Mouse (Mus musculus) MEL (cell line): ENCODE results near the gene Rpap1. TPM values are rescaled to one million over a fixed set of nuclear protein-coding genes. Genes with fewer than 3 reads are reported as not detected.
A peak's percentile ranks its signal among the peaks of the same experiment; 100 is the strongest.

Source experiments
- DNase-seq: peaks from one replicate; pipeline ENCODE4 v3.0.0; 2011; ENCODE audit warnings: low read depth, low spot score
- H3K27ac ChIP-seq: 2 replicates; pipeline ENCODE4 v1.5.1; 2012; ENCODE audit warnings: low read depth, mild to moderate bottlenecking, control low read depth, low read length, moderate library complexity; ENCODE audit not compliant: control insufficient read depth
- H3K27me3 ChIP-seq, 2 experiments: fragments of 150-350 bp in 1 of 2; sonication (generic) in 1 of 2; 2 replicates each; pipeline ENCODE4 v1.6.1; 2012; ENCODE audit warnings: low read length in 2 of 2, mild to moderate bottlenecking in 2 of 2, improper control_type of control experiment in 1 of 2, moderate library complexity in 1 of 2; ENCODE audit not compliant: insufficient read depth in 2 of 2, control insufficient read depth in 1 of 2
- H3K36me3 ChIP-seq, 2 experiments: 2 replicates each; pipeline ENCODE4 v1.6.1; 2012 to 2014; ENCODE audit warnings: low read length in 2 of 2, improper control_type of control experiment in 1 of 2, inconsistent platforms in 1 of 2, mild to moderate bottlenecking in 1 of 2; ENCODE audit not compliant: insufficient read depth in 2 of 2, control insufficient read depth in 1 of 2
- H3K4me1 ChIP-seq, 2 experiments: fragments of 150-350 bp in 1 of 2; sonication (generic) in 1 of 2; 2 replicates each; pipeline ENCODE4 v1.6.1; 2012; ENCODE audit warnings: low read length in 2 of 2, improper control_type of control experiment in 1 of 2, mild to moderate bottlenecking in 1 of 2; ENCODE audit not compliant: insufficient read depth in 2 of 2, control insufficient read depth in 1 of 2
- H3K4me3 ChIP-seq, 2 experiments: fragments of 150-350 bp in 1 of 2; sonication (generic) in 1 of 2; 2 replicates each; pipeline ENCODE4 v1.5.1; 2012; ENCODE audit warnings: low read depth in 2 of 2, low read length in 2 of 2, mild to moderate bottlenecking in 2 of 2, moderate library complexity in 2 of 2, control low read depth in 1 of 2, improper control_type of control experiment in 1 of 2; ENCODE audit not compliant: control insufficient read depth in 1 of 2, insufficient read depth in 1 of 2
- H3K79me2 ChIP-seq: 2 replicates; pipeline ENCODE4 v1.6.1; 2012; ENCODE audit warnings: mild to moderate bottlenecking, low read length, moderate library complexity; ENCODE audit not compliant: control insufficient read depth, poor library complexity, insufficient read depth
- H3K9ac ChIP-seq: 2 replicates; pipeline ENCODE4 v1.6.1; 2012; ENCODE audit warnings: low read depth, mild to moderate bottlenecking, control low read depth, low read length, moderate library complexity; ENCODE audit not compliant: control insufficient read depth, poor library complexity, severe bottlenecking
- H3K9me3 ChIP-seq: fragments of 150-350 bp; sonication (generic); replicated peaks from 2 replicates; pipeline ENCODE4 v1.6.1; 2012; ENCODE audit warnings: mild to moderate bottlenecking, low read length, improper control_type of control experiment, moderate library complexity; ENCODE audit not compliant: insufficient read depth
- CHD1 ChIP-seq: IDR thresholded peaks from 2 replicates; pipeline ENCODE4 v1.6.1; 2012; ENCODE audit warnings: low read depth, mild to moderate bottlenecking, inconsistent platforms, low read length, improper control_type of control experiment
- CHD2 ChIP-seq: IDR thresholded peaks from 2 replicates; pipeline ENCODE4 v1.6.1; 2011; ENCODE audit warnings: low read length, improper control_type of control experiment
- CTCF ChIP-seq, 3 experiments: IDR thresholded peaks in 2 of 3; conservative IDR thresholded peaks in 1 of 3; 2 replicates each; pipeline ENCODE4 v1.5.1; 2011 to 2012; ENCODE audit warnings: low read length in 3 of 3, low read depth in 2 of 3, mild to moderate bottlenecking in 2 of 3, improper control_type of control experiment in 1 of 3, inconsistent platforms in 1 of 3, mixed read lengths in 1 of 3, moderate library complexity in 1 of 3; ENCODE audit not compliant: control insufficient read depth in 1 of 3, insufficient read depth in 1 of 3, poor library complexity in 1 of 3, severe bottlenecking in 1 of 3
- E2F4 ChIP-seq: IDR thresholded peaks from 2 replicates; pipeline ENCODE4 v1.6.1; 2011; ENCODE audit warnings: low read depth, low read length, improper control_type of control experiment, borderline replicate concordance
- ELF1 ChIP-seq: IDR thresholded peaks from 2 replicates; pipeline ENCODE4 v1.6.1; 2014; ENCODE audit warnings: low read depth, mild to moderate bottlenecking, inconsistent platforms, low read length, improper control_type of control experiment, moderate library complexity
- EP300 ChIP-seq, 2 experiments: IDR thresholded peaks; 2 replicates each; pipeline ENCODE4 v1.6.1; 2011; ENCODE audit warnings: improper control_type of control experiment in 2 of 2, low read length in 2 of 2, low read depth in 1 of 2, mild to moderate bottlenecking in 1 of 2
- ETS1 ChIP-seq: IDR thresholded peaks from 2 replicates; pipeline ENCODE4 v1.6.1; 2012; ENCODE audit warnings: low read depth, mild to moderate bottlenecking, inconsistent platforms, low read length, improper control_type of control experiment, moderate library complexity
- GABPA ChIP-seq: IDR thresholded peaks from 2 replicates; pipeline ENCODE4 v1.6.1; 2012; ENCODE audit warnings: low read depth, mild to moderate bottlenecking, inconsistent platforms, low read length, improper control_type of control experiment, moderate library complexity
- GATA1 ChIP-seq: IDR thresholded peaks from 2 replicates; pipeline ENCODE4 v1.6.1; 2011; ENCODE audit warnings: low read depth, low read length, improper control_type of control experiment
- HCFC1 ChIP-seq: IDR thresholded peaks from 2 replicates; pipeline ENCODE4 v1.6.1; 2012; ENCODE audit warnings: low read depth, mild to moderate bottlenecking, inconsistent platforms, low read length, improper control_type of control experiment, moderate library complexity
- JUND ChIP-seq: IDR thresholded peaks from 2 replicates; pipeline ENCODE4 v1.6.1; 2011; ENCODE audit warnings: low read depth, mild to moderate bottlenecking, improper control_type of control experiment, low read length
- KAT2A ChIP-seq: conservative IDR thresholded peaks from 2 replicates; pipeline ENCODE4 v1.6.1; 2012; ENCODE audit warnings: low read depth, low read length, improper control_type of control experiment, inconsistent platforms
- MAFK ChIP-seq: IDR thresholded peaks from 2 replicates; pipeline ENCODE4 v1.6.1; 2011; ENCODE audit warnings: low read depth, mild to moderate bottlenecking, low read length, improper control_type of control experiment, borderline replicate concordance
- MEF2A ChIP-seq: IDR thresholded peaks from 2 replicates; pipeline ENCODE4 v1.6.1; 2014; ENCODE audit warnings: low read depth, mild to moderate bottlenecking, inconsistent platforms, low read length, improper control_type of control experiment; ENCODE audit not compliant: poor library complexity, insufficient replicate concordance, severe bottlenecking; ENCODE audit errors: extremely low read depth
- MXI1 ChIP-seq: IDR thresholded peaks from 2 replicates; pipeline ENCODE4 v1.6.1; 2011; ENCODE audit warnings: mild to moderate bottlenecking, low read depth, low read length, improper control_type of control experiment
- NELFE ChIP-seq: IDR thresholded peaks from 2 replicates; pipeline ENCODE4 v1.6.1; 2011; ENCODE audit warnings: low read depth, low read length, improper control_type of control experiment
- POLR2A ChIP-seq, 2 experiments: IDR thresholded peaks; 2 replicates each; pipeline ENCODE4 v1.6.1; 2011 to 2012; ENCODE audit warnings: low read length in 2 of 2, mild to moderate bottlenecking in 2 of 2, control low read depth in 1 of 2, improper control_type of control experiment in 1 of 2, low read depth in 1 of 2, moderate library complexity in 1 of 2; ENCODE audit not compliant: control insufficient read depth in 1 of 2, insufficient read depth in 1 of 2, poor library complexity in 1 of 2
- POLR2AphosphoS5 ChIP-seq: IDR thresholded peaks from 2 replicates; pipeline ENCODE4 v1.6.1; 2012; ENCODE audit warnings: low read depth, borderline replicate concordance, mild to moderate bottlenecking, inconsistent platforms, low read length, moderate library complexity, mixed read lengths
- RAD21 ChIP-seq: IDR thresholded peaks from 2 replicates; pipeline ENCODE4 v1.6.1; 2011; ENCODE audit warnings: mild to moderate bottlenecking, low read depth, low read length, improper control_type of control experiment
- SMC3 ChIP-seq: IDR thresholded peaks from 2 replicates; pipeline ENCODE4 v1.6.1; 2011; ENCODE audit warnings: low read depth, low read length, improper control_type of control experiment
- TBP ChIP-seq: IDR thresholded peaks from 2 replicates; pipeline ENCODE4 v1.8.0; 2011; ENCODE audit warnings: low read depth, low read length, improper control_type of control experiment
- TCF12 ChIP-seq: IDR thresholded peaks from 2 replicates; pipeline ENCODE4 v1.6.1; 2014; ENCODE audit warnings: low read depth, mild to moderate bottlenecking, inconsistent platforms, low read length, improper control_type of control experiment, moderate library complexity
- ZC3H11A ChIP-seq: IDR thresholded peaks from 2 replicates; pipeline ENCODE4 v1.6.1; 2012; ENCODE audit warnings: low read depth, mild to moderate bottlenecking, inconsistent platforms, low read length, improper control_type of control experiment
- ZMIZ1 ChIP-seq: IDR thresholded peaks from 2 replicates; pipeline ENCODE4 v1.6.1; 2012; ENCODE audit warnings: low read depth, mild to moderate bottlenecking, inconsistent platforms, low read length, improper control_type of control experiment, moderate library complexity
- ZNF384 ChIP-seq: IDR thresholded peaks from 2 replicates; pipeline ENCODE4 v1.6.1; 2012; ENCODE audit warnings: low read depth, mild to moderate bottlenecking, inconsistent platforms, low read length, improper control_type of control experiment
- polyA plus RNA-seq, 2 experiments: library from polyadenylated mRNA; stranded (reverse) in 1 of 2; unstranded in 1 of 2; fragments of >175 nt in 1 of 2; fragments of >200 nt in 1 of 2; gene quantifications; 2 replicates each; pipeline versions ENCODE4 v1.2.1 to v1.2.4; 2012; ENCODE audit warnings: low replicate concordance in 2 of 2, low read depth in 1 of 2; ENCODE audit not compliant: insufficient read length in 2 of 2, insufficient read depth in 1 of 2, missing spikeins in 1 of 2
- total RNA-seq: library from RNA; depleted of rRNA; stranded (reverse); fragments of 300-350 nt; gene quantifications from 2 replicates; pipeline ENCODE4 v1.2.3, GENCODE M21; 2012

Rpap1 gene
- total and polyA plus RNA-seq, 3 experiments = 12.9 to 26.8 TPM; not detected in 1

DNA sequence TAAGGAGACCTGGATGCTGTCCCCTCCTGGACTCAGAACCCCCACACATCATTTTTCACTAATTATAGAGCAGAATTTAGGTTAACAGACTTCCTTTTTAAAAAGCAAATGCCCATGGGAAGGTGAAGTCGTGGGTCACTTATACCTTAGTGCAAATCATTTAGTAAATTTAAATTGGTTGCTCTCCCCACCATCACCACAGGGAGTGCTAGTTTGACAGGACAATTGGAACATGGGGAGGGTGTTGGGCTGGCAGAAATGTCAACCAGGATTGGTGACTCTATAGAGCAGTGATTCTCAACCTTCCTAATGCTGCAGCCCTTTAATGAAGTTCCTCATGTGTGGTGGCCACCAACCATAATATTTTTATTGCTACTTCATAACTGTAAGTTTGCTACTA, 42.1 kb downstream of the Rpap1 start:
- no peaks in the 10 kb centered on the region; a peak in 1 of 4 replicates for H3K36me3 ChIP-seq
- H3K79me2 ChIP-seq = peaks cover 3% of the 10 kb centered on the region; the same call in 1 of the 2 replicates
- H3K9me3 ChIP-seq = no peaks in the 10 kb centered on the region
- peak; percentile 50 for DNase-seq
- no peaks in the 10 kb centered on the region for H3K27me3 ChIP-seq
- peak in 2 of 3 experiments; percentile 31 to 55; a peak in 4 of 6 replicates for TF ChIP-seq CTCF (IDR thresholded peaks at IDR 0.05 in 2 of 3, conservative IDR thresholded peaks at IDR 0.05 in 1 of 3; ENCODE audit: control insufficient read depth in 1 of 3, insufficient read depth in 1 of 3, low read depth in 2 of 3, low read length in 3 of 3, poor library complexity in 1 of 3, severe bottlenecking in 1 of 3)
- TF ChIP-seq MEF2A = no peak
- no peak for TF ChIP-seq TCF12
- TF ChIP-seq SMC3 = peak; percentile 17; the same call in 1 of the 2 replicates
- TF ChIP-seq ZNF384 = no peak
- TF ChIP-seq EP300 (IDR thresholded peaks at IDR 0.05; ENCODE audit: low read depth in 1 of 2, low read length in 2 of 2) = no peak
- TF ChIP-seq GATA1 = no peak
- TF ChIP-seq NELFE = no peak
- TF ChIP-seq RAD21 = peak; percentile 22
- TF ChIP-seq HCFC1 = no peak
- H3K4me3 ChIP-seq = no peak overlapping the region
- no peak overlapping the region for H3K27ac ChIP-seq
- H3K4me1 ChIP-seq = peaks cover 0 to 3% of the 10 kb centered on the region in 2 experiments; a peak in 1 of 4 replicates
- H3K9ac ChIP-seq = no peak overlapping the region

DNA sequence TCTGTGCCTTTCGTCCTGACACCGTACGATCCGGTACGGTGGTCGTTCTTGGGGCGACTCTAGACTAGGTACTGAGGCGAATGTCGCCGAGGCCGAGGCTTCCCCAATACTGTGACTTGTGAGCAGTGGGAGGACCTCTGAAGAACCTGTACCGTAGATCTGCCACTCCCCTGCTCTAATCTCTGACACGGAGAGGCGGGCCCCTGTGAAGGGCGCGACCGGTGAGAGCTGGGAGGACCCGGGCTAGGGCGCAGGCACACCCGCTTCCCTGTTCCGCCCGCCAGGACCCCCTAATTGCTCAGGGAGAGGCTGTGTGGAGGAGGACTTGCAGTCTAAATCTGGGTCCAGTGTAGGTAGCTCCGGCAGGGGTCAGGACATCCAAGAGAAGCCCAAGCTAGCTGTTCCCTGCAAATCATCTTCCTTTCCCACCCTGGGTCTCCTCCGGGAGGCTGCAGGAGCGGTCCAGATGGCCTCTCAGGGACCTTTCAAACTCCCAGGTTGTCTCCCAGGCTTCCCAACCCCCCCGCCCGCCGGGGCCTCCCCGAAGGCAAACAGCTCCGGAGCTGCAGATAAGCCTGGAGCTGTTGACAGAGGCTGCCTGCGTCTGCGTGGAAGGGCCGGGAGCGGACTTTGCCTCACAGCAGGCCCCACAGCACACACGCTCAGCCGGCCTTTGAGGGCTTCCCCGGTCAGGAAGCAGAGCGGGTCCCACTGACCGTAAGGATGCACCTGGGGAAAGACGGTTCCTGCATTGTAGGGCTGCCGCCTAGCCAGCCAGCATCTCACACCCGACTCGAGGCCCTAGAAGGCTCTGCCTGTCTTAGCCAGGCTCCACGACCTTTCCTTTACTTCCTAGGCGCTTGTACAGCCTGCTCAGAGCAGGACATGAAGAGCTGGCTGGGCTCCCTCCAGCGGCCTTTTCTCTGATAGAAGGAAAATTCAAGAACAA, 42.9 kb downstream of the Rpap1 start:
- Histone ChIP-seq H3K4me1 (peaks cover 0 to 3% of the 10 kb centered on the region in 2 experiments; a peak in 1 of 4 replicates), H3K4me3 (no peak overlapping the region), H3K9ac (no peak overlapping the region)

DNA sequence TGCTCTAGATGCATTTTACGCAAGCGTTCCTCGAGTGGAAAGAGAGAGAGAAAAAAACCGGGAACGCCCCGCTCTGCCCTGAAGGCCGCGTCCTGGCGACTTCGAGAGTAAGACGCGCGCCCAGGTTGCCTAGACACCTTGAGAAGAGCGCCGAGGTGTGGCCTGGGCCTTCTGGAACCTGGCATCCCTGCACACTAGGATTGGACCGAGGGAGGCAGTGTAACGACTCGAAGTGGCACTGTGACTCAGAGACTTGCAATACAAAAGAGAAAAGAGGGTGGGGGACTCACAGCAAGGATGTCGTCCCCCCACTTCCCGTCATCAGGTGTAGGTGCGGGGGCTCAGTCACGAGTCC, 43.6 kb downstream of the Rpap1 start:
- no peaks in the 10 kb centered on the region for H3K9me3 ChIP-seq
- no peaks in the 10 kb centered on the region for H3K27me3 ChIP-seq
- H3K4me1 ChIP-seq = peaks cover 0 to 3% of the 10 kb centered on the region in 2 experiments; a peak in 1 of 4 replicates
- no peaks in the 10 kb centered on the region; a peak in 1 of 4 replicates for H3K36me3 ChIP-seq
- H3K9ac ChIP-seq = no peak overlapping the region
- H3K27ac ChIP-seq = no peak overlapping the region
- H3K79me2 ChIP-seq = peaks cover 3% of the 10 kb centered on the region; the same call in 1 of the 2 replicates
- H3K4me3 ChIP-seq = no peak overlapping the region
- DNase-seq = no peak
- TF ChIP-seq MXI1 (no peak), JUND (no peak), ELF1 (no peak), KAT2A (no peak), EP300 (IDR thresholded peaks at IDR 0.05; ENCODE audit: low read depth in 1 of 2, low read length in 2 of 2) (no peak), CHD2 (no peak), HCFC1 (no peak), MAFK (no peak), POLR2A (IDR thresholded peaks at IDR 0.05; ENCODE audit: control insufficient read depth in 1 of 2, insufficient read depth in 1 of 2, low read depth in 1 of 2, low read length in 2 of 2, poor library complexity in 1 of 2) (no peak), CHD1 (no peak), E2F4 (no peak), SMC3 (no peak), GABPA (no peak), ZMIZ1 (no peak), ETS1 (no peak), GATA1 (no peak), TBP (no peak)

More for the DNA sequence above, 42.9 kb downstream of the Rpap1 start:
- Histone ChIP-seq H3K36me3 (no peaks in the 10 kb centered on the region; a peak in 1 of 4 replicates), H3K27ac (no peak overlapping the region), H3K27me3 (no peaks in the 10 kb centered on the region), H3K9me3 (no peaks in the 10 kb centered on the region), H3K79me2 (peaks cover 3% of the 10 kb centered on the region; the same call in 1 of the 2 replicates)
- no peak for TF ChIP-seq POLR2AphosphoS5
- TF ChIP-seq GATA1 = no peak
- TF ChIP-seq ZC3H11A = no peak
- no peak for TF ChIP-seq HCFC1
- no peak for DNase-seq
